Mouse (Mus musculus) forebrain, embryonic 15.5 days (tissue): ENCODE results near the gene Ccl9. TPM values are rescaled to one million over a fixed set of nuclear protein-coding genes. Genes with fewer than 3 reads are reported as not detected.

Source experiments
- ATAC-seq: fragments of 200-750 bp; cut with Nextera tagmentation; replicated peaks from 2 replicates; pipeline ENCODE4 v1.8.0; 2017; ENCODE audit warnings: mild to moderate bottlenecking, moderate TSS enrichment, moderate library complexity
- H3K27ac ChIP-seq: fragments of 300-500 bp; sonication (generic); replicated peaks from 2 replicates; pipeline ENCODE4 v1.5.1; 2015; ENCODE audit warnings: mild to moderate bottlenecking, inconsistent platforms
- H3K27me3 ChIP-seq: fragments of 300-500 bp; sonication (generic); 2 replicates; pipeline ENCODE4 v1.6.1; 2015; ENCODE audit warnings: inconsistent platforms
- H3K36me3 ChIP-seq: fragments of 300-500 bp; sonication (generic); 2 replicates; pipeline ENCODE4 v1.6.1; 2015; ENCODE audit warnings: mild to moderate bottlenecking, inconsistent platforms
- H3K4me1 ChIP-seq: fragments of 300-500 bp; sonication (generic); 2 replicates; pipeline ENCODE4 v1.6.1; 2015; ENCODE audit warnings: inconsistent platforms
- H3K4me2 ChIP-seq: fragments of 300-500 bp; sonication (generic); replicated peaks from 2 replicates; pipeline ENCODE4 v1.6.1; 2015; ENCODE audit warnings: mild to moderate bottlenecking, inconsistent platforms
- H3K4me3 ChIP-seq: fragments of 300-500 bp; sonication (generic); 2 replicates; pipeline ENCODE4 v1.5.1; 2015; ENCODE audit warnings: mild to moderate bottlenecking, inconsistent platforms
- H3K9ac ChIP-seq: fragments of 300-500 bp; sonication (generic); replicated peaks from 2 replicates; pipeline ENCODE4 v1.6.1; 2015; ENCODE audit warnings: mild to moderate bottlenecking, inconsistent platforms
- H3K9me3 ChIP-seq: fragments of 300-500 bp; sonication (generic); 2 replicates; pipeline ENCODE4 v1.6.1; 2016; ENCODE audit warnings: inconsistent platforms
- WGBS: fragments of 180-500 bp; shearing (Covaris S2); methylation state at CpG from one replicate; pipeline ENCODE4 v1.1.7; 2015; ENCODE audit warnings: mixed read lengths; 5-methylcytosine and 5-hydroxymethylcytosine counted together
- polyA plus RNA-seq: library from polyadenylated mRNA; unstranded; fragments of >200 nt; fragmentation: Nextera tagmentation; extraction: Ambion mirVana; gene quantifications from 2 replicates; pipeline ENCODE4 v1.2.1, GENCODE M21; 2015

Gene Ccl9
- polyA plus RNA-seq, 1 experiment from 2014 or later: 1.7 TPM

DNA sequence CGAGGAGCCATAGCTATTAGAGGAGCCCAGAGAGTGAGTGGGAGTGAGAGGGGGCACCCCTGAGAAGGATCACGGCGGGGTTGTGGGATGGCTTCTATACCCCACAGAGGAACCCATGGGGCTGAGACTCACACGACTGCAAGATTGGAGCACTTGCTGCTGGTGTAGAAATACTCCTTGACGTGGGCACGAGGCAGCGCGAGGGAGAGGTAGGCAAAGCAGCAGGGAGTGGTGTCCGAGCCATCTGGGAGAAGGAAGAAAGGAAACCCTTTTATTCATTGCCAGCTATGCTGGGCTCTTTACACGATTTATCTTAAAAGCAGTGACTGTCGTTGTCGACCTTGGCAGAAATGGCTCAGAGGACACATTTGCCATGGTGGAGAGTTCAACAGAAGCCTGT is 49.4 kb downstream of the Ccl9 start:
- Histone ChIP-seq H3K4me3 (no peak overlapping the region), H3K9me3 (no peaks in the 10 kb centered on the region), H3K4me1 (peaks cover under 1% of the 10 kb centered on the region; the same call in 1 of the 2 replicates), H3K27ac (no peak overlapping the region), H3K4me2 (no peak overlapping the region), H3K27me3 (no peaks in the 10 kb centered on the region), H3K36me3 (no peaks in the 10 kb centered on the region), H3K9ac (no peak overlapping the region)
- WGBS: 72% methylated on average over 12 of the region's 12 CpGs
- ATAC-seq: no peak

Other genes starting within 250 kb of the Ccl9 start
- 27.2 and 29.6 TPM in 2 replicates for gene Rasl10b, start 169.5 kb downstream of the Ccl9 start, polyA plus RNA-seq
- 0.69 and 0.80 TPM in 2 replicates for gene Gas2l2, start 149.2 kb downstream of the Ccl9 start, polyA plus RNA-seq
- 0.22 and 0.36 TPM in 2 replicates for gene 1700020L24Rik, start 141.0 kb downstream of the Ccl9 start, polyA plus RNA-seq
- 2.5 and 2.7 TPM in 2 replicates for gene Mmp28, start 115.6 kb downstream of the Ccl9 start, polyA plus RNA-seq
- gene Taf15, start 105.5 kb downstream of the Ccl9 start, polyA plus RNA-seq: 12.3 and 12.9 TPM in 2 replicates
- not detected in 2 replicates for gene Heatr9, start 56.5 kb downstream of the Ccl9 start, polyA plus RNA-seq
- gene Ccl5, start 48.1 kb downstream of the Ccl9 start, polyA plus RNA-seq: not detected in 2 replicates
- 1.5 and 2.4 TPM in 2 replicates for gene Ccl6, start 14.5 kb upstream of the Ccl9 start, polyA plus RNA-seq
- gene Rpl9-ps1, start 67.0 kb upstream of the Ccl9 start, polyA plus RNA-seq: not detected in 2 replicates
- gene Ccl3, start 70.7 kb upstream of the Ccl9 start, polyA plus RNA-seq: 1.2 and 1.5 TPM in 2 replicates
- gene Ccl4, start 83.9 kb upstream of the Ccl9 start, polyA plus RNA-seq: 0.40 and 0.46 TPM in 2 replicates
- gene Wfdc17, start 125.4 kb upstream of the Ccl9 start, polyA plus RNA-seq: not detected in 2 replicates
- not detected in 2 replicates for gene Wfdc18, start 130.4 kb upstream of the Ccl9 start, polyA plus RNA-seq
- not detected in 2 replicates for gene Wfdc21, start 168.3 kb upstream of the Ccl9 start, polyA plus RNA-seq
- 42.4 TPM in 2 replicates for gene Heatr6, start 175.1 kb upstream of the Ccl9 start, polyA plus RNA-seq